Mouse (Mus musculus): ENCODE data around the gene Dcaf5. TPM values are rescaled to one million over a fixed set of nuclear protein-coding genes. Genes with fewer than 3 reads are reported as not detected.

Gene Dcaf5
- polyA plus RNA-seq, 1 experiment from 2014 or later: 22.9 TPM

DNA sequence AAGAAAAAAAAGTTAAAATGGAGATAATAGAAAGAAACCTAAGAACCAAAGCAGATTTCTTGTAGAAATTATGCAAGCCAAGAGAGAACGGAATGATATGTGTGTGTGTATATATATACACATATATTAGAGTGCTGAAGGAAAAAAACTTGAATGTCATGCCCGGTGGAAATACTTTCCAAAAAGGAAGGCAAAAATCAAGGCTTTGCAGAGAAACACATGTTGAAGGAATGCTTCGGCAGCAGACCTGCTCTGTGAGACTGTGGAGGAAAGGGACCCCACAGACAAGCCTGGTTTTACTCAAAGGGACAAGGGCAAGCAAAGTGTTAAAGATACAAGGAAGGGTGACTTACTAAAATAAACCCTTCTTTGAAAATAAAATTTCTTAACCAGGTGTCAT, 128.8 kb downstream of the Dcaf5 start:
- H3K9ac ChIP-seq: no peak overlapping the region
- no peak for ATAC-seq (ENCODE audit: insufficient number of reproducible peaks, insufficient read depth, low FRiP score, low TSS enrichment)
- H3K4me1 ChIP-seq: no peaks in the 10 kb centered on the region
- H3K36me3 ChIP-seq: no peaks in the 10 kb centered on the region
- H3K4me2 ChIP-seq (replicated peaks): no peak overlapping the region
- WGBS: 27% methylated on average over 3 of the region's 3 CpGs
- no peak overlapping the region; the same call in 1 of the 2 replicates for H3K27ac ChIP-seq
- H3K9me3 ChIP-seq: no peaks in the 10 kb centered on the region
- no peaks in the 10 kb centered on the region for H3K27me3 ChIP-seq
- no peak overlapping the region for H3K4me3 ChIP-seq

- H3K4me1 ChIP-seq: no peaks in the 10 kb centered on the region
- no peaks in the 10 kb centered on the region for H3K9me3 ChIP-seq
- ATAC-seq (ENCODE audit: insufficient number of reproducible peaks, insufficient read depth, low FRiP score, low TSS enrichment): no peak
- H3K4me2 ChIP-seq (replicated peaks): no peak overlapping the region
- no peak overlapping the region for H3K27ac ChIP-seq
- H3K36me3 ChIP-seq: no peaks in the 10 kb centered on the region
- 92% methylated on average over 3 of the region's 3 CpGs for WGBS
- no peak overlapping the region for H3K9ac ChIP-seq
- no peak overlapping the region for H3K4me3 ChIP-seq
- no peaks in the 10 kb centered on the region for H3K27me3 ChIP-seq
Observed at GRCm38 (mm10) chr12:80304518-80304917, 131.9 kb downstream of the Dcaf5 start.

DNA sequence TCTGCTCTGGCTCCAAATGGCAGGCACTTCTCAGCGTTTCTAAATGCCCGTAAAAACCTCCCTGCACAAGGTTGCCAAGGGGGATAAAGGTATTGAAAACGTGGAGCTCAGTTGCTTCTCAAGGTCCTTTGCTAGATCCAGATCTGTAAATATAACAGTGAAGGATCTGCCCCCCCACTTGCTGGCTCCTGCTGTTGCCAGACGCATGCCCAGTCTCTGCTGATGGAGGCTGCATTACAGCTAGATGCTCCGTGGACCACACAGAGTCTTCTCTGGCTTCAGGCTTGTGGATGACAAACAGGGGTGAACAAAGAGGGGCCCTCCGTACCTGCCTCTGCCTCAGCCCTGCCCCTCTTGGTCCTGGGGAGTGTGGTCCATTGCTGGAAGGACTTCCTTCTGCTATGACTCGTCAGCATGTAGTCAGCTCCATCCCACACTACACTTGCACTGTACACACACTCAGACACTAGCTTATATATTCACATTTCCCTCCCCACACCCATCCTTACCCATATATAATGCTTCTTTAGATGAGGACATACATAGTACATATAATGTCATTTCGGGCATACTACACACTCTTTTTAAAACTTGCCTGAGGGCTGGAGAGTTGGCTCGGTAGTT, 135.5 kb downstream of the Dcaf5 start:
- no peak overlapping the region for H3K9ac ChIP-seq
- no peak for ATAC-seq (ENCODE audit: insufficient number of reproducible peaks, insufficient read depth, low FRiP score, low TSS enrichment)
- whole genome bisulfite sequencing: 74% methylated on average over 9 of the region's 9 CpGs

GRCm38 (mm10) chr12:80298714-80299113, 137.7 kb downstream of the Dcaf5 start:
- Histone ChIP-seq H3K4me1 (no peaks in the 10 kb centered on the region), H3K27me3 (no peaks in the 10 kb centered on the region), H3K9ac (no peak overlapping the region), H3K4me2 (replicated peaks) (no peak overlapping the region), H3K27ac (no peak overlapping the region), H3K4me3 (no peak overlapping the region), H3K9me3 (no peaks in the 10 kb centered on the region), H3K36me3 (no peaks in the 10 kb centered on the region)
- ATAC-seq (ENCODE audit: insufficient number of reproducible peaks, insufficient read depth, low FRiP score, low TSS enrichment): no peak
- 76% methylated on average over 6 of the region's 6 CpGs for WGBS

More for the DNA sequence above, 135.5 kb downstream of the Dcaf5 start:
- Histone ChIP-seq H3K9me3 (no peaks in the 10 kb centered on the region), H3K4me3 (no peak overlapping the region), H3K27ac (no peak overlapping the region), H3K4me1 (no peaks in the 10 kb centered on the region), H3K36me3 (no peaks in the 10 kb centered on the region), H3K27me3 (no peaks in the 10 kb centered on the region), H3K4me2 (replicated peaks) (no peak overlapping the region)

GRCm38 (mm10) chr12:80291895-80292435, 144.4 kb downstream of the Dcaf5 start:
- Histone ChIP-seq H3K4me1 (peaks cover 4% of the 10 kb centered on the region), H3K4me3 (no peak overlapping the region), H3K27me3 (no peaks in the 10 kb centered on the region), H3K27ac (no peak overlapping the region), H3K4me2 (replicated peaks) (no peak overlapping the region), H3K9me3 (no peaks in the 10 kb centered on the region), H3K9ac (no peak overlapping the region), H3K36me3 (no peaks in the 10 kb centered on the region)
- 53% methylated on average over 3 of the region's 3 CpGs for WGBS
- ATAC-seq (ENCODE audit: insufficient number of reproducible peaks, insufficient read depth, low FRiP score, low TSS enrichment): no peak

- no peak overlapping the region for H3K9ac ChIP-seq
- no peaks in the 10 kb centered on the region for H3K9me3 ChIP-seq
- H3K4me1 ChIP-seq: peaks cover 4% of the 10 kb centered on the region
- no peak overlapping the region for H3K4me2 ChIP-seq (replicated peaks)
- no peaks in the 10 kb centered on the region for H3K27me3 ChIP-seq
- no peak for ATAC-seq (ENCODE audit: insufficient number of reproducible peaks, insufficient read depth, low FRiP score, low TSS enrichment)
- no peaks in the 10 kb centered on the region for H3K36me3 ChIP-seq
- H3K4me3 ChIP-seq: no peak overlapping the region
- WGBS: 87% methylated on average over 8 of the region's 8 CpGs
- no peak overlapping the region for H3K27ac ChIP-seq
Observed at GRCm38 (mm10) chr12:80290964-80291363, 145.4 kb downstream of the Dcaf5 start.

DNA sequence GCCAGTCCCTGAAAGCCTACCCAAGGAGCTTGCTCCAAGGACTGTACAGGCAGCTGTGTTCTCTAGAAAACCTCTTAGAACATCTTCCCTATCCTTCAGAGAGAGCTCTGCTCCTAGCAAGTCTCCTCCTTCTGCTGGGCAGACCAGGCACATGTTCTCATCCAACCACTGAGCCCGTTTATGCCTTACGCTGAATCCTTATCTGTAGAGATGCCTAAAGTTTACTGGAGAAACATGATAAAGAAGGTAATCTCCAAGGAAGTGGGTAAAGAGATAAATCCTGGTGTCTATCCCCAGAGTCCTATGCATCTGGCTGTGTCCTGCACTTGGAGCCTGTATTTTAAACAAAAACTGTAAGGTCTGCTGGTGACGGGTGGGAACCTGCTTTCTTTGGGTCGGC, 145.9 kb downstream of the Dcaf5 start:
- Histone ChIP-seq H3K27ac (no peak overlapping the region), H3K9ac (no peak overlapping the region), H3K4me3 (no peak overlapping the region), H3K27me3 (no peaks in the 10 kb centered on the region), H3K4me1 (peaks cover 4% of the 10 kb centered on the region), H3K9me3 (no peaks in the 10 kb centered on the region), H3K36me3 (no peaks in the 10 kb centered on the region), H3K4me2 (replicated peaks) (no peak overlapping the region)
- ATAC-seq (ENCODE audit: insufficient number of reproducible peaks, insufficient read depth, low FRiP score, low TSS enrichment): no peak
- 92% methylated on average over 4 of the region's 4 CpGs for WGBS

DNA sequence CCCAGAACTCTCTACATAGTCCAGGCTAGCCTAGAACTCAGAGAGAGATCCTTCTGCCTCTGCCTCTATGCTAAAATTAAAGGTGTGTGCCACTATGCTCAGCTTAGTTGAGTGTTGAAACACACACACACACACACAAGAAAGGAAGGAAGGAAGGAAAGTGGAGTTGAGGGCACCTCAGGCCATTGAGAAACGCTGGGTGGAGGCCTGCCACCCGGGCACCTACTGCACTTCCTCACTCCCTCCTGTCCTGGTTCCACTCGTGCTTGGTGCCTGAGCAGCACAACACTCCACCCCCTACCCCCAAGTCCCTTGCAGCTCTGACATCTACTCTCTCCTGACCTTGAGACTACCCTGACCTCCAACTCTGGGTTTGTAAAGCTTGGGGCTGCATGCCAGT, 146.7 kb downstream of the Dcaf5 start:
- Histone ChIP-seq H3K9me3 (no peaks in the 10 kb centered on the region), H3K9ac (no peak overlapping the region), H3K27ac (no peak overlapping the region), H3K4me2 (replicated peaks) (no peak overlapping the region), H3K27me3 (no peaks in the 10 kb centered on the region), H3K4me1 (peaks cover 4% of the 10 kb centered on the region), H3K36me3 (no peaks in the 10 kb centered on the region), H3K4me3 (no peak overlapping the region)
- no peak for ATAC-seq (ENCODE audit: insufficient number of reproducible peaks, insufficient read depth, low FRiP score, low TSS enrichment)
- 82% methylated on average over 3 of the region's 3 CpGs for WGBS

GRCm38 (mm10) chr12:80285890-80286289, 150.5 kb downstream of the Dcaf5 start:
- no peak overlapping the region for H3K4me3 ChIP-seq
- no peak for ATAC-seq (ENCODE audit: insufficient number of reproducible peaks, insufficient read depth, low FRiP score, low TSS enrichment)
- no peaks in the 10 kb centered on the region for H3K36me3 ChIP-seq
- no peak overlapping the region for H3K9ac ChIP-seq
- 60% methylated on average over 5 of the region's 5 CpGs for WGBS
- no peaks in the 10 kb centered on the region for H3K27me3 ChIP-seq
- H3K27ac ChIP-seq: no peak overlapping the region
- no peak overlapping the region for H3K4me2 ChIP-seq (replicated peaks)
- no peaks in the 10 kb centered on the region for H3K9me3 ChIP-seq
- peaks cover under 1% of the 10 kb centered on the region; the same call in 1 of the 2 replicates for H3K4me1 ChIP-seq

Small RNA genes lying within 50 kb of the gene (microRNA-seq; reads per million reads assigned to microRNA genes)
- 38.1 reads per million, percentile 42 among the genes with 10 or more reads in this experiment for gene Mir1843a

Other genes starting within 250 kb of the Dcaf5 start
- 43.0 and 46.5 TPM in 2 replicates for gene Actn1, start 176.2 kb downstream of the Dcaf5 start, polyA plus RNA-seq (2016; fragmentation: Nextera tagmentation; extraction: Ambion mirVana)
- 37.7 and 38.5 TPM in 2 replicates for gene Exd2, start 26.5 kb upstream of the Dcaf5 start, polyA plus RNA-seq (2016; fragmentation: Nextera tagmentation; extraction: Ambion mirVana)
- gene Galnt16, start 81.7 kb upstream of the Dcaf5 start, polyA plus RNA-seq (2016; fragmentation: Nextera tagmentation; extraction: Ambion mirVana): 14.3 and 14.7 TPM in 2 replicates
- gene Slc39a9, start 207.3 kb upstream of the Dcaf5 start, polyA plus RNA-seq (2016; fragmentation: Nextera tagmentation; extraction: Ambion mirVana): 23.9 and 25.3 TPM in 2 replicates
- 308 and 329 TPM in 2 replicates for gene Erh, start 207.7 kb upstream of the Dcaf5 start, polyA plus RNA-seq (2016; fragmentation: Nextera tagmentation; extraction: Ambion mirVana)